ENCODE assay signal across 24 mouse cellular contexts in the genomic region with DNA sequence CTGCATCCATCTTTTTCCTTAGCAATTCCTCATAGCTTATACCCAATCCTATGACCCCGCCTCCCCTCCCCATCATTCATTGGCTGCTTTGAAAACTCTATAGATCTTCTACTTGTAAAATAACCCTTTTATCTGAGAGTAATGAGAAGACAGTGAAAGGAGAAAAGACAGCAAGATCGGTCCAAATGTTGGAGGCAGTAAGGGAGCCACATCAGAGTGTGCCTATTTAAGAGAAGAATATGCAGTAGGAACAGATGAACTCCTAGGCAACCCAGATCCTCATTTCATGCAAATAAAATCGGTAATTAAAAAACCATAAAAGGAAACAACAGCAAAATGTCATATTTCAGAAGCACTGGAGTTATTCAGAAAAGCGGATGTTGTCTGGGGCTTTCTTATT. TPM values are rescaled to one million over a fixed set of nuclear protein-coding genes. Genes with fewer than 3 reads are reported as not detected.
"Had no signal": no experiment of that assay in that cellular context is flagged by ENCODE, and none has a peak within 500 bp of the region (broad histone marks: within the 10 kb centered on the region; RNA-seq: fewer than 3 reads in every experiment).

No protein-coding gene starts in this region.

- H3K4me3 ChIP-seq: left cerebral cortex, adult 2 months; liver, embryonic 13.5 days had no signal

- H3K4me1 ChIP-seq: liver, embryonic 13.5 days had no signal

- H3K9ac ChIP-seq: liver, embryonic 13.5 days had no signal

- DNase-seq: kidney, adult 11 months; kidney, adult 8-10 months; kidney, postnatal 14 days; kidney, postnatal 4 days; liver, embryonic 13.5 days; lung, adult 2 months; lung, postnatal 14 days; lung, postnatal 4 days; midbrain, embryonic 14.5 days; right cerebral cortex, postnatal 14 days; right cerebral cortex, postnatal 4 days; thymus, adult 2 months; thymus, postnatal 14 days; thymus, postnatal 4 days had no signal

- H3K27ac ChIP-seq: left cerebral cortex, adult 2 months; liver, embryonic 13.5 days; stomach, postnatal 0 days had no signal

- H3K4me2 ChIP-seq: liver, embryonic 13.5 days; midbrain, embryonic 11.5 days had no signal

- H3K27me3 ChIP-seq: liver, embryonic 13.5 days had no signal

- H3K9me3 ChIP-seq: liver, embryonic 13.5 days had no signal

- H3K36me3 ChIP-seq: liver, embryonic 13.5 days had no signal

RNA-seq across cellular contexts. Expression of gene Tmc1, which starts 35.8 kb away (rescaled TPM):
- total RNA-seq: layer of hippocampus, postnatal 14 days; liver, adult 2 months; megakaryocyte progenitor cell, adult 5-6 weeks; midbrain, postnatal 0 days had no signal
- polyA plus RNA-seq: limb, embryonic 11.5 days; liver, adult 2 months; liver, embryonic 16.5 days; stomach, embryonic 14.5 days; stomach, postnatal 0 days had no signal
